Mouse (Mus musculus): ENCODE data around the gene Clcnka.

Clcnka gene

DNA sequence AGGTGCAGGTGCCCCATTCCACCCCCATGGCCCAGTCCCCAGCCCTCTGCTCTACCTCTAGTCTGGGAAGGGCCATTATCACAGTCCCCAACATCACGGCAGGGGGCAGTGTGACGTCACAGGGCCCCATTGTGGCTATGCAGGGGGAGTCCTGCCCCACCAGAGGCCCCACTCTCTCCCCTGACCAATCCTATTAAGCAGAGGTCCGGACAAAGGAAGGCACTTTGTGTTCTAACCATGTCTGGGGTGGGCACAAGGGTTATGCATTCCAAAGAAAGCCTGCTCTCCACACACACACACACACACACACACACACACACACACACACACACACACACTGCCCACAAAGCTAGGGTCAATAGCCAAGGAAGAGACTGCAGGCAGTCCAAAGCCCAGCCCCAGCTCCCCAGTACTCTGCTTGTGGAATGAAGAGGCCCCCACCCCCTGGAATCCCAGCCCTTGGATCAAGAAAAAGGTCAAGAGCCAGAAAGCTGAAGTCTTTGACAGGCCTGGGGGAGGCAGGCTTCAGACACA is 63.2 kb downstream of the Clcnka start:
- DNase-seq (ENCODE audit: inconsistent age in 2 of 2, low spot score in 1 of 2) = no peak

DNA sequence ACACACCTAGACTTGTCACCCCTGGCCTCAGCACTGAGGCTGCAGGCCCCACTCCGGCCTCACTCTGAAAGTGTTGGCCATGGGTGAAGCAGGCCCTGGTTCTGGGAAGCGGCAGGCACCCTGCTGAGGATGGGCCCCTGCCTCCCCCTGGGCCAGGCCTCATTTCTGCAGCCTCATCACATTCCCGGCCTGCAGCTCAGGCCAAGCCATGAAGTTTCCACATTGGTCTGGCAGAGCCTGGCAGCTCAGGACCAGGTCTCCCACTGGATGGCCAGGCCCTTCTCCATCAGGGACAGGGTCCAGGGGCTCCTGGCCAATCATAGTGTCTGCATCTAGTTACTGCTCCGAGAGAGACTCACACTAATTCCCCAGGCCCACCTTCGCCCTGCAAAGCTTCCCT is 63.8 kb downstream of the Clcnka start:
- DNase-seq (ENCODE audit: inconsistent age in 2 of 2, low spot score in 1 of 2) = no peak

Data from adrenal gland, adult (tissue).